Mouse (Mus musculus) intestine, postnatal 0 days (tissue): ENCODE measurements around the gene Hsd17b3. TPM values are rescaled to one million over a fixed set of nuclear protein-coding genes. Genes with fewer than 3 reads are reported as not detected.

ENCODE experiments used
- ATAC-seq: fragments of 200-750 bp; cut with Nextera tagmentation; 2 replicates; pipeline ENCODE4 v1.8.0; 2017; ENCODE audit warnings: mild to moderate bottlenecking, moderate TSS enrichment, moderate library complexity
- H3K27ac ChIP-seq: fragments of 300-500 bp; sonication (generic); 2 replicates; pipeline ENCODE4 v1.5.1; 2014; ENCODE audit warnings: mild to moderate bottlenecking, low read depth, low read length, moderate library complexity
- H3K27me3 ChIP-seq: fragments of 300-500 bp; sonication (generic); replicated peaks from 2 replicates; pipeline ENCODE4 v1.6.1; 2014; ENCODE audit warnings: low read length, mixed read lengths; ENCODE audit not compliant: control insufficient read depth, insufficient read depth
- H3K36me3 ChIP-seq: fragments of 300-500 bp; sonication (generic); 2 replicates; pipeline ENCODE4 v1.6.1; 2014; ENCODE audit warnings: mild to moderate bottlenecking, moderate library complexity; ENCODE audit not compliant: control insufficient read depth, insufficient read depth
- H3K4me1 ChIP-seq: fragments of 300-500 bp; sonication (generic); replicated peaks from 2 replicates; pipeline ENCODE4 v1.6.1; 2014; ENCODE audit warnings: antibody characterized with exemption, low read length, mixed read lengths; ENCODE audit not compliant: control insufficient read depth, insufficient read depth
- H3K4me2 ChIP-seq: fragments of 300-500 bp; sonication (generic); replicated peaks from 2 replicates; pipeline ENCODE4 v1.6.1; 2014; ENCODE audit warnings: low read depth, mild to moderate bottlenecking, moderate library complexity
- H3K4me3 ChIP-seq: fragments of 300-500 bp; sonication (generic); 2 replicates; pipeline ENCODE4 v1.5.1; 2014; ENCODE audit warnings: low read depth, low read length
- H3K9ac ChIP-seq: fragments of 300-500 bp; sonication (generic); 2 replicates; pipeline ENCODE4 v1.6.1; 2014; ENCODE audit warnings: mild to moderate bottlenecking, low read depth, low read length
- H3K9me3 ChIP-seq: fragments of 300-500 bp; sonication (generic); 2 replicates; pipeline ENCODE4 v1.6.1; 2016; ENCODE audit warnings: mixed run types; ENCODE audit not compliant: control insufficient read depth
- CTCF ChIP-seq: sonication (generic); IDR thresholded peaks from 2 replicates; pipeline ENCODE4 v1.5.1; 2016; ENCODE audit warnings: low read depth, mild to moderate bottlenecking, control low read depth, antibody characterized with exemption, moderate library complexity
- WGBS: fragments of 180-500 bp; shearing (Covaris S2); extraction: QIAGEN DNeasy Blood & Tissue Kit; methylation state at CpG from one replicate; pipeline ENCODE4 v1.1.7; 2014; 5-methylcytosine and 5-hydroxymethylcytosine counted together
- polyA plus RNA-seq: library from polyadenylated mRNA; unstranded; fragments of >200 nt; fragmentation: Nextera tagmentation; extraction: Ambion mirVana; gene quantifications from 2 replicates; pipeline ENCODE4 v1.2.1, GENCODE M21; 2015

Hsd17b3 gene
- 0.31 and 0.41 TPM in 2 replicates for polyA plus RNA-seq

GRCm38 (mm10) chr13:64089130-64089529 is at the start of gene Hsd17b3:
Gene Hsd17b3, minus strand, starts transcription at chr13:64089230.
- TF ChIP-seq CTCF, result no peak

GRCm38 (mm10) chr13:64129616-64130375 is 40.8 kb upstream of the Hsd17b3 start:
- H3K4me2 ChIP-seq, result peak overlapping the region; percentile 78
- peak overlapping the region; percentile 51 for H3K27ac ChIP-seq
- H3K4me1 ChIP-seq, result no peaks in the 10 kb centered on the region
- peak; percentile 69 for TF ChIP-seq CTCF
- ATAC-seq, result peak; percentile 58
- H3K9me3 ChIP-seq, result no peaks in the 10 kb centered on the region
- H3K36me3 ChIP-seq, result peaks cover 4% of the 10 kb centered on the region; the same call in 1 of the 2 replicates
- H3K4me3 ChIP-seq, result peak overlapping the region; percentile 67
- H3K27me3 ChIP-seq, result no peaks in the 10 kb centered on the region
- WGBS, result 35% methylated on average over 15 of the region's 15 CpGs
- peak overlapping the region; percentile 62 for H3K9ac ChIP-seq

More at GRCm38 (mm10) chr13:64089130-64089529, at the start of gene Hsd17b3:
- no peak within 1 kb of the TSS for H3K4me2 ChIP-seq
- H3K27ac ChIP-seq, result no peak within 1 kb of the TSS
- no peaks in the 10 kb centered on the region for H3K9me3 ChIP-seq
- 78% methylated on average over 4 of the region's 4 CpGs for WGBS
- no peaks in the 10 kb centered on the region for H3K4me1 ChIP-seq
- H3K36me3 ChIP-seq, result no peaks in the 10 kb centered on the region
- no peak for ATAC-seq
- no peak within 1 kb of the TSS for H3K9ac ChIP-seq
- no peaks in the 10 kb centered on the region for H3K27me3 ChIP-seq
- no peak within 1 kb of the TSS for H3K4me3 ChIP-seq

DNA sequence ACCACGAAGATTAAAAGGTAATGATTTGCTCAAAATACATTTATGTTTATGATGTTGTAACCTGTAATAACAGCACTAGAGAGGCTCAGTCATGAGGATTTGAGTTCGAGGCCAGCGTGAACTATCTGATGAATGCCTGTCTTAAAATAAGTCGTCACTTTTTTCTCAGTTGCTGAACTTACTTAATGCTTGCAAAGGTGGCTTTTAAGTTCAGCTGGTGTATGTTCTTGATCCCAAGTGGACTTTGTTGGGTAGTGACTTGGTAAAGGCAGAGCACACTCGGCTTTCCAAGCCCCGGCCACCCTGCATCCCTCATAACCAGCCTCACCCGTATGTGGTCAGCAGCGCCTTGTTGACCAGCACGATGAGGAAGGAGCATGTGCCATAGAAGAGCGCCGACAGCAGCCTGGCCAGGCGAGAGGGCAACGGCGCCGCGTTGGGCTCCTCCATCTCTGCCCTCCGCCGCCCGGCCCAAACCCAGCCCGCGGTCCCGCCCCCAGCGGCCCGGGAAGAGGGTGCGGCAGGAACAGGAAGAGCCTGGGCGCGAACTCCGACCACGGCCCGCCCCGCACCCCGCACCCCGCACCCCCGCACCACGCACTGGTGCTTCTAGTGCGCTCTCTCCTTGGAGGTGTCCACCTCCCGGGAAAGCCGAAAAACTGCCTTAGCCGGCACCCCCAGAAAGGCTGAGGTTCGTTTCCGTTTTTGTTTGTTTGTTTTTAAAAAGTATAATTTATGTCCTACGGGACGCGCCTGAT is 40.0 kb upstream of the Hsd17b3 start, which contains the start of gene Slc35d2:
TSS of gene Slc35d2 (minus strand) at position 511 of the 758 bp plus-strand sequence.
- Histone ChIP-seq H3K4me2 (peak within 1 kb of the TSS; percentile 78), H3K27me3 (no peaks in the 10 kb centered on the region), H3K4me1 (no peaks in the 10 kb centered on the region), H3K36me3 (peaks cover 4% of the 10 kb centered on the region; the same call in 1 of the 2 replicates), H3K9me3 (no peaks in the 10 kb centered on the region), H3K27ac (peak within 1 kb of the TSS; percentile 51), H3K4me3 (peak within 1 kb of the TSS; percentile 67), H3K9ac (peak within 1 kb of the TSS; percentile 62)
- TF ChIP-seq CTCF, result peak; percentile 25; the same call in 1 of the 2 replicates
- ATAC-seq, result peak; percentile 90
- WGBS, result 4% methylated on average over 43 of the region's 44 CpGs

DNA sequence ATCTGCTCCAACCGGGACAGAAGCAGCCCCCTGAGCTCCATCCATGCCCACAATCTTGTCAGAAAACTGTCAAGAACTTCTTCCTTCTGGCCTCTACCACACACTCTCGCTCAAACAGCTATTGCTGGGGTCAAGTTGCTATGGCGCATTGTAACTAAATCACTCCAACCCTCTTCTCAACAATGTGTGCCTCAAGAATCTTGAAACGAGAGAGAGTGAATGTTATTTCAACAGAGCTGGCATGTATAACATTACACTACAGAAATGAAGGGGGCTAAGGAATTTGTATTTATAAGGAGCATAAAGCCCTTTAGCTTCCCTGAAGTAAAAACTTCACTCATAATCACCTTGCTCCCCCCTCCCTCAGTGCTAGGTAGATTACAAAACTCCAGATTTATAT is 37.3 kb upstream of the Hsd17b3 start:
- 77% methylated on average over 4 of the region's 4 CpGs for WGBS

GRCm38 (mm10) chr13:64124886-64125285 is 35.9 kb upstream of the Hsd17b3 start:
- no peak overlapping the region for H3K27ac ChIP-seq
- no peak overlapping the region for H3K4me3 ChIP-seq
- H3K9ac ChIP-seq, result no peak overlapping the region
- H3K4me2 ChIP-seq, result no peak overlapping the region
- H3K36me3 ChIP-seq, result no peaks in the 10 kb centered on the region
- no peaks in the 10 kb centered on the region for H3K4me1 ChIP-seq
- no peak for ATAC-seq
- WGBS, result 96% methylated on average over 6 of the region's 6 CpGs
- no peak for TF ChIP-seq CTCF
- no peaks in the 10 kb centered on the region for H3K27me3 ChIP-seq
- no peaks in the 10 kb centered on the region for H3K9me3 ChIP-seq

More for the DNA sequence above, 37.3 kb upstream of the Hsd17b3 start:
- no peak for ATAC-seq
- no peak for TF ChIP-seq CTCF
- Histone ChIP-seq H3K9ac (no peak overlapping the region), H3K9me3 (no peaks in the 10 kb centered on the region), H3K4me1 (no peaks in the 10 kb centered on the region), H3K4me3 (no peak overlapping the region), H3K4me2 (no peak overlapping the region), H3K27me3 (no peaks in the 10 kb centered on the region), H3K36me3 (no peaks in the 10 kb centered on the region), H3K27ac (no peak overlapping the region)
